Mouse (Mus musculus): ENCODE measurements around the gene Sp9.
A peak's percentile ranks its signal among the peaks of the same experiment; 100 is the strongest.

The Sp9 gene

GRCm38 (mm10) chr2:73274119-73274920, 2.6 kb downstream of the Sp9 start:
- peak; percentile 58 for DNase-seq (ENCODE audit: low spot score)

- no peak for DNase-seq (ENCODE audit: low spot score)
Measured at GRCm38 (mm10) chr2:73275261-73276040, 3.7 kb downstream of the Sp9 start.

- DNase-seq (ENCODE audit: low spot score), result no peak
Measured at GRCm38 (mm10) chr2:73276141-73276571, 4.4 kb downstream of the Sp9 start.

GRCm38 (mm10) chr2:73277021-73277708, 5.4 kb downstream of the Sp9 start:
- no peak for DNase-seq (ENCODE audit: low spot score)

- DNase-seq (ENCODE audit: low spot score), result no peak
Measured at GRCm38 (mm10) chr2:73277709-73278075, 6.0 kb downstream of the Sp9 start.

GRCm38 (mm10) chr2:73278131-73278854, 6.6 kb downstream of the Sp9 start:
- DNase-seq (ENCODE audit: low spot score), result peak; percentile 93

- no peak for DNase-seq (ENCODE audit: low spot score)
Measured at GRCm38 (mm10) chr2:73278869-73279268, 7.1 kb downstream of the Sp9 start.

- no peak for DNase-seq (ENCODE audit: low spot score)
Measured at GRCm38 (mm10) chr2:73279271-73280038, 7.7 kb downstream of the Sp9 start.

GRCm38 (mm10) chr2:73280356-73281047, 8.8 kb downstream of the Sp9 start:
- DNase-seq (ENCODE audit: low spot score), result no peak

- no peak for DNase-seq (ENCODE audit: low spot score)
Measured at GRCm38 (mm10) chr2:73281048-73281661, 9.4 kb downstream of the Sp9 start.

- DNase-seq (ENCODE audit: low spot score), result no peak
Measured at GRCm38 (mm10) chr2:73281707-73282106, 10.0 kb downstream of the Sp9 start.

GRCm38 (mm10) chr2:73285630-73286029, 13.9 kb downstream of the Sp9 start:
- no peak for DNase-seq (ENCODE audit: low spot score)

GRCm38 (mm10) chr2:73291130-73291529, 19.4 kb downstream of the Sp9 start:
- no peak for DNase-seq (ENCODE audit: low spot score)

GRCm38 (mm10) chr2:73295023-73295422, 23.3 kb downstream of the Sp9 start:
- DNase-seq (ENCODE audit: low spot score), result no peak

- no peak for DNase-seq (ENCODE audit: low spot score)
Measured at GRCm38 (mm10) chr2:73298154-73298553, 26.4 kb downstream of the Sp9 start.

GRCm38 (mm10) chr2:73298841-73299240, 27.1 kb downstream of the Sp9 start:
- DNase-seq (ENCODE audit: low spot score), result no peak

- no peak for DNase-seq (ENCODE audit: low spot score)
Measured at GRCm38 (mm10) chr2:73301979-73302378, 30.3 kb downstream of the Sp9 start.

GRCm38 (mm10) chr2:73302722-73303121, 31.0 kb downstream of the Sp9 start:
- no peak for DNase-seq (ENCODE audit: low spot score)

GRCm38 (mm10) chr2:73304506-73304905, 32.8 kb downstream of the Sp9 start:
- no peak for DNase-seq (ENCODE audit: low spot score)

- no peak for DNase-seq (ENCODE audit: low spot score)
Measured at GRCm38 (mm10) chr2:73306006-73306405, 34.3 kb downstream of the Sp9 start.

All from testis, postnatal 10 days (tissue).